Mouse (Mus musculus) neural tube, embryonic 15.5 days (tissue): ENCODE measurements around the gene Orc1. TPM values are rescaled to one million over a fixed set of nuclear protein-coding genes. Genes with fewer than 3 reads are reported as not detected.
A peak's percentile ranks its signal among the peaks of the same experiment; 100 is the strongest.

Experiments used
- ATAC-seq: fragments of 200-750 bp; cut with Nextera tagmentation; 2 replicates; pipeline ENCODE4 v1.8.0; 2017; ENCODE audit warnings: mild to moderate bottlenecking, moderate TSS enrichment, moderate library complexity; ENCODE audit not compliant: low FRiP score
- H3K27ac ChIP-seq: fragments of 300-500 bp; sonication (generic); replicated peaks from 2 replicates; pipeline ENCODE4 v1.5.1; 2015; ENCODE audit warnings: mild to moderate bottlenecking, inconsistent platforms
- H3K27me3 ChIP-seq: fragments of 300-500 bp; sonication (generic); replicated peaks from 2 replicates; pipeline ENCODE4 v1.6.1; 2015; ENCODE audit warnings: inconsistent platforms
- H3K36me3 ChIP-seq: fragments of 300-500 bp; sonication (generic); 2 replicates; pipeline ENCODE4 v1.6.1; 2015; ENCODE audit warnings: inconsistent platforms
- H3K4me1 ChIP-seq: fragments of 300-500 bp; sonication (generic); 2 replicates; pipeline ENCODE4 v1.6.1; 2015; ENCODE audit warnings: inconsistent platforms
- H3K4me2 ChIP-seq: fragments of 300-500 bp; sonication (generic); 2 replicates; pipeline ENCODE4 v1.6.1; 2015; ENCODE audit warnings: inconsistent platforms, mild to moderate bottlenecking, moderate library complexity
- H3K4me3 ChIP-seq: fragments of 300-500 bp; sonication (generic); replicated peaks from 2 replicates; pipeline ENCODE4 v1.5.1; 2015; ENCODE audit warnings: mild to moderate bottlenecking, inconsistent platforms
- H3K9ac ChIP-seq: fragments of 300-500 bp; sonication (generic); replicated peaks from 2 replicates; pipeline ENCODE4 v1.6.1; 2015; ENCODE audit warnings: mild to moderate bottlenecking, inconsistent platforms
- H3K9me3 ChIP-seq: fragments of 300-500 bp; sonication (generic); replicated peaks from 2 replicates; pipeline ENCODE4 v1.6.1; 2016; ENCODE audit warnings: inconsistent platforms
- WGBS: fragments of 180-500 bp; shearing (Covaris S2); methylation state at CpG from one replicate; pipeline ENCODE4 v1.1.7; 2015; ENCODE audit warnings: mixed read lengths; 5-methylcytosine and 5-hydroxymethylcytosine counted together
- polyA plus RNA-seq: library from polyadenylated mRNA; unstranded; fragments of >200 nt; fragmentation: Nextera tagmentation; extraction: Ambion mirVana; gene quantifications from 2 replicates; pipeline ENCODE4 v1.2.1, GENCODE M21; 2015

The Orc1 gene
- polyA plus RNA-seq, 1 experiment from 2014 or later = 1.3 TPM

DNA sequence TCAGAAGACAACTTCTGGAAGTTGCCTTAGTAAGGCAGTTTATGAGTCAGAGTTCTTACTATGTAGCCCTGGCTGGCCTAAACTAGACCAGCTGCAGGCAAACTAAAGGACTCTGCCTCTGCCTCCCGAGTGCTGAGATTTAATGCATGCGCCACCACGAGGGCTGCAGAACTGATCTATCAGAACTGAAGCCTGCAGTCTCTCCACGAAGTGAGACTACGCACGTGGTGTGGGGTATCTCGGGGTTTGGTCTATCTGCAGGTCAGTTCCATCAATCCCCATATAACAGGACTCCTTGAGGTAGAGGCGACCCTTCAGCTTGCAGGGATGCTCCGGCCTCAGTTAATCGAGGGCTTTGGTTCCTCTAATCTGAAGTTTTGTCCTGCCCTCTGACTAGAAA, 39.9 kb downstream of the Orc1 start:
- WGBS = 2% methylated on average over 10 of the region's 10 CpGs
- Histone ChIP-seq H3K4me1 (peaks cover 19% of the 10 kb centered on the region), H3K4me3 (peak overlapping the region; percentile 78)

DNA sequence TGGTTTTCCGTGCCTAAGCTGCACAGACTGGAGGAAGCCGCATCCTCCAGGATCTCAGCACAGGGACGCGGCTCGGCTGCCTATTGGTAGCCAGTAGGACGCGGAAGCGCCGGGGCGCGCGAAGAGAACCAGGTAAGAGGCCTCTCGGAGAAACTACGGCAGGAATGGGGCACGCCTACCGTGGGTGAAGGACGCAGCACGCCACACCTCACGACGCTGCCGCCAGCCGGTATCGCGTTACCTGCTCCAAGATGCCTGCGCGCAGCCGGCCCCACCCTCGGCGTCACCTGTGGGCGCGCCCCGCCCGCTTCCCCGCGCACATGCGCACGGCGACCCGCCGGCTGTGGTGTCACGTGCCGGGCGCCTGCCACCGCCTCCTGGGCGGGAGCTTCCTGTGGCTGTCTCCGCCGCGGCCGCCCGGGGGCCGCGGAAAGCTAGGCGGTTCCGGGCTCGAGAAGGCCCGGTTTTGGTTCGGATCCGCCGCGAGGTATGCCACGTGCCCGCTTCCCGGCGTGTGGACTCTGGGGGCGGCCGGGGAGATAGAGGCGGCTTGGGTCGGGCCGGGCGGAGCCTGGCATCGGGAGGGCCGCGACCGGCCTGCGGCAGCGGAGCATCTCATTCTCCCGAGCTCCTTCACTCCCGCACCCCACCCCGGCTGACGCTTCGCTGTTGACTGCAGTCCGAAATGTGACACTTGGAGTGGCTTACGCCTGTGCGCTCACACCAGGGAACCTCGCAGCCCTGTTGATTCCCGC, 40.5 kb downstream of the Orc1 start, which contains the start of gene Cc2d1b:
Gene Cc2d1b, plus strand, starts transcription at position 354 of the 755 bp plus-strand sequence.
- Histone ChIP-seq H3K4me3 (peak within 1 kb of the TSS; percentile 78), H3K4me2 (peak within 1 kb of the TSS; percentile 83), H3K4me1 (peaks cover 19% of the 10 kb centered on the region), H3K36me3 (peaks cover 7% of the 10 kb centered on the region), H3K27me3 (no peaks in the 10 kb centered on the region), H3K9me3 (no peaks in the 10 kb centered on the region), H3K27ac (peak within 1 kb of the TSS; percentile 96), H3K9ac (peak within 1 kb of the TSS; percentile 96)
- peak; percentile 95 for ATAC-seq
- under 1% methylated on average over 73 of the region's 86 CpGs for WGBS

More for the DNA sequence above, 39.9 kb downstream of the Orc1 start:
- Histone ChIP-seq H3K9ac (peak overlapping the region; percentile 96), H3K27me3 (no peaks in the 10 kb centered on the region), H3K36me3 (peaks cover under 1% of the 10 kb centered on the region; the same call in 1 of the 2 replicates), H3K9me3 (no peaks in the 10 kb centered on the region), H3K27ac (peak overlapping the region; percentile 96), H3K4me2 (peak overlapping the region; percentile 83)
- peak; percentile 65 for ATAC-seq

DNA sequence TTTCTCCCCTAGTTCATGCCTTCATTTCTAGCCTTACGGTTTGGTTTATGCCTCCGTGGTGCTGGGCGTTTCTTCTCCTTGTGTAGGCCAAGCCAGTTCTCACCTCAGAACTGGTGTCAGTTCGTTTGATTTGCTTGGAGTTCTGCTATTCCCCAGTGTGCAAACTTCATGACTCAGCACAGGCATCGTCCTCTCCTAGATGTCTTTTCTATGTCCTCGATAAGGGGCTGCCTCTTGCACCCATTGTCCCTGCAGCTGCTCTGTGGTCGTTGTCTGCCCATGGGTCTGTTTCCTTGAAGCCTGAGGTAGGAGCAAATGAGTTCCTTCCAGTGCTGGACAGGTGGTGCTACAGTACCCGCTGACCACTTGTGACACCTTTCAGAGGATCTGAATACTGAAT, 41.3 kb downstream of the Orc1 start:
- H3K4me3 ChIP-seq = peak overlapping the region; percentile 78
- H3K9me3 ChIP-seq = no peaks in the 10 kb centered on the region
- H3K9ac ChIP-seq = peak overlapping the region; percentile 96
- no peaks in the 10 kb centered on the region for H3K27me3 ChIP-seq
- peak; percentile 7 for ATAC-seq
- 13% methylated on average over 8 of the region's 8 CpGs for WGBS
- H3K27ac ChIP-seq = peak overlapping the region; percentile 96
- H3K36me3 ChIP-seq = peaks cover 14% of the 10 kb centered on the region
- H3K4me2 ChIP-seq = peak overlapping the region; percentile 83
- peaks cover 19% of the 10 kb centered on the region for H3K4me1 ChIP-seq

DNA sequence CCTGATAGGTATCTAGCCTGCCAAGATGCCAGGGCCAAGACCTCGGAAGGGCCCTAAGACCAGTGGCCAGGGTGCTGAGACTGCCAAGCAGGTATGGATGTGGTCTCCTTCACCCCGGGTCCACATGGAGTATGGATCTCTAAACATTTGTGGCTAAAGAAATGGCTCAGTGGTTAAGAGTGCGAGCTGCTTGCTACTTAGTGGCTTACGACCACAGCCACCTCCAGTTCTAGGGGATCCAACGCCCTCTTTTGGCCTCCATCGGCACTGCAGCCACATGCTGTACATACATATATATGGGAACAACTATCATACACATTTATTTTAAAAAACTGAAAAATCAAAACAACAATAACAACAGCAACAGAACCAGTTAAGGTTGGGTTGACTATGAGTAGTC, 42.3 kb downstream of the Orc1 start:
- no peak overlapping the region for H3K4me2 ChIP-seq
- H3K4me3 ChIP-seq = no peak overlapping the region
- ATAC-seq = no peak
- no peak overlapping the region for H3K9ac ChIP-seq
- no peaks in the 10 kb centered on the region for H3K27me3 ChIP-seq
- peaks cover 19% of the 10 kb centered on the region for H3K4me1 ChIP-seq
- peaks cover 24% of the 10 kb centered on the region for H3K36me3 ChIP-seq
- H3K27ac ChIP-seq = no peak overlapping the region
- H3K9me3 ChIP-seq = no peaks in the 10 kb centered on the region
- WGBS = 97% methylated on average over 6 of the region's 6 CpGs

DNA sequence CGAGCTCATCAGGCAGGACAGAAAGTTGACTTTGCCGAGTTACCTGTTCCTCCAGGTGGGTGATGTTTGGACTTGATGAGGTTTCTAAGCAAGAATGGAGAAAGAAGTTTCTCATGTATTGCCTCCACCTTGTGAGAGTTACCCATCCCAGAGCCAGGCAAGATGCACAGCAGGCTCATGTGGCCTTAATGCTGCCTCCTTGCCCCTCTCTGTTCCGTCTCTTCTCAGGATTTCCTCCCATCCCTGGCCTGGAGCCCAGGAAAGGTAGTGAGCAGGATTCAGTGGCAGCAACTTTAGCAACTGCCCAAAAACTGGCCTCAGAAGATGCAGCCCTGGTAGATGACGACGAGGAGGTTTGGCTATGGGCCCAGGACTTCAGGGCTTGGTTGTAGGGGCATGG, 47.8 kb downstream of the Orc1 start:
- H3K4me3 ChIP-seq = no peak overlapping the region

DNA sequence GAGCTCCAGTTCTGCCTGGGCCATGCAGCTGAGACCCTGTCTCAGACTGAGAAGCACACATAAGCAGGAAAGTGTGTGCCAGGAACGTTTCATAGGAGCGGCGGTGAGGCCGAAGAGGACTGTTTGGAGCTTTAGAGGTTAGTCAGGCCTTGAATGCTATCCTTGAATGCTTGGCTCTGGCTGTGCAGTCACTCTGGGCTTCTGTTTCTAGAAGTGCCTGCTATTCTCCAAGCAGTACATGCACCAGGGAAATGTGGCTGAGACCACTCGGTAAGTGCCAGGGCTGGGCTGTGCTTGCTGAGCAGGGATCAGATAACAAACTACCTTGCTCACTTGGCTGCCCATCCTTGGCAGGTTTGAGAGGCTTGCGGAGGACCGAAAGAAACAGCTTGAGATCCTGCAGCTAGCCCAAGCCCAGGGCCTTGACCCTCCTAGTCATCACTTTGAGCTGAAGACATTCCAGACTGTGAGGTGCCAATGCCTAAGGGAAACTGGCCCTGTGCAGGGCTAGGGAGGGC, 50.2 kb downstream of the Orc1 start:
- peaks cover 93% of the 10 kb centered on the region for H3K36me3 ChIP-seq
- no peak overlapping the region for H3K4me2 ChIP-seq

More for the DNA sequence above, 47.8 kb downstream of the Orc1 start:
- Histone ChIP-seq H3K4me1 (no peaks in the 10 kb centered on the region), H3K27me3 (no peaks in the 10 kb centered on the region), H3K9me3 (no peaks in the 10 kb centered on the region), H3K36me3 (peaks cover 78% of the 10 kb centered on the region), H3K9ac (no peak overlapping the region), H3K4me2 (no peak overlapping the region), H3K27ac (no peak overlapping the region)
- no peak for ATAC-seq
- WGBS = 88% methylated on average over 5 of the region's 5 CpGs

DNA sequence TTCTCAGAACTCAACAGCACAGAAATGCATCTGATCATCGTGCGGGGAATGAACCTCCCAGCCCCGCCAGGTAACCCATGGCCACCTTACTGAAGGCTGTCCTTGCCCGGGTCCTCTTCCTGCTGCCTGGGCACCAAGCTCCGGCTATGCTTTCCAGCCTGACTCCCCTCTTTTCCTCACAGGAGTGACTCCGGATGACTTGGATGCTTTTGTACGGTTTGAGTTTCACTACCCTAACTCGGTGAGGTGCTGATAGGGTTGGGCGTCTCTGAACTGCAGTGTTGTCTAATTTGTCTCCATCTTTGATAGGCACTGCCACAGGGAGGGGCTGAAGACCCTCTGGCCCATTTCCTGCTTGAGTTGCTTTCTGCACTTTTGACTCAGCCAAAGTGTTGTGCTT, 50.9 kb downstream of the Orc1 start:
- no peak for ATAC-seq
- Histone ChIP-seq H3K27me3 (no peaks in the 10 kb centered on the region), H3K4me3 (no peak overlapping the region), H3K4me1 (no peaks in the 10 kb centered on the region), H3K4me2 (no peak overlapping the region), H3K27ac (no peak overlapping the region), H3K36me3 (peaks cover 92% of the 10 kb centered on the region), H3K9ac (no peak overlapping the region), H3K9me3 (no peaks in the 10 kb centered on the region)
- 94% methylated on average over 9 of the region's 9 CpGs for WGBS

More for the DNA sequence above, 50.2 kb downstream of the Orc1 start:
- Histone ChIP-seq H3K4me3 (no peak overlapping the region), H3K27ac (no peak overlapping the region), H3K9me3 (no peaks in the 10 kb centered on the region), H3K27me3 (no peaks in the 10 kb centered on the region), H3K4me1 (no peaks in the 10 kb centered on the region), H3K9ac (no peak overlapping the region)
- WGBS = 94% methylated on average over 7 of the region's 7 CpGs
- no peak for ATAC-seq

DNA sequence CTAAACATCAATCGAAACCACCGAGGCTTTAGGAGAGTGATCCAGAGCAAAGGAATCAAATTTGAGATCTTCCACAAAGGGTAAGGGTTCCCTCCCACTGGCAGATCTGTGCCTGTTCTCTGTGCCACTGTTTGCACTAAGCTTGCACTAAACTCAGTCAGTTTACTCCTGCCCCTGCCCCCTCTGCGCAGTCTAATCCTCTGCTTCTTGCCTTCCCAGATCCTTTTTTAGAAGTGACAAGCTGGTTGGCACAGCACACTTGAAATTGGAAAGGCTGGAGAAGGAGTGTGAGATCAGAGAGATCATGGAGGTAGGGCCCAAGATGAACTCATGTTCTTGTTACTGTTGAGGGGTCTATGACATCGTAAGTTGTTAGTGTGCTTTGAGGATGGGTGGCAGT, 52.4 kb downstream of the Orc1 start:
- no peak overlapping the region for H3K4me2 ChIP-seq
- H3K4me3 ChIP-seq = no peak overlapping the region
- ATAC-seq = no peak
- peaks cover 87% of the 10 kb centered on the region for H3K36me3 ChIP-seq
- H3K4me1 ChIP-seq = no peaks in the 10 kb centered on the region
- H3K9ac ChIP-seq = no peak overlapping the region
- no peaks in the 10 kb centered on the region for H3K9me3 ChIP-seq
- WGBS = 94% methylated on average over 4 of the region's 4 CpGs
- H3K27ac ChIP-seq = no peak overlapping the region
- H3K27me3 ChIP-seq = no peaks in the 10 kb centered on the region

DNA sequence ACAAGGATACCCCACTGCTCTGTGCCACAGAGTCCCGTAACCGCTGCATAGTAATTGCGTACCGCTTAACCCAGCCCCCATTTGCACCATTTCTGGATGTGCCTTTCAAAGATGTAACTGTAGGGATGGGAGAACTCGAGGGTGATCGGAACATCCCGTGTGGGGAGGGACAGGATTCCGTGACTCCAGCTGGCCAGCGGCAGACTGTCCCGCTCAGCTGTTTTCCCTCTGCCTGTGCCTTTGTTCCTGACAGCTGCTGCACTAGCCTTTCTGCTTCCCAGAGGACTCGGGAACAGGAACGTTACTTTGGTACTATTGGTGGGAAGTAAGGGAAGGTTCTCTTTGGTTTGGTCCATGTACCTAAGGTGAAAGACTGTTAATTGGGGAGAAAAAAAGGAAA, 54.5 kb downstream of the Orc1 start:
- Histone ChIP-seq H3K4me3 (no peak overlapping the region), H3K36me3 (peaks cover 78% of the 10 kb centered on the region), H3K4me1 (no peaks in the 10 kb centered on the region), H3K27me3 (no peaks in the 10 kb centered on the region), H3K27ac (no peak overlapping the region), H3K9me3 (no peaks in the 10 kb centered on the region), H3K9ac (no peak overlapping the region), H3K4me2 (no peak overlapping the region)
- no peak for ATAC-seq
- 68% methylated on average over 12 of the region's 12 CpGs for WGBS

DNA sequence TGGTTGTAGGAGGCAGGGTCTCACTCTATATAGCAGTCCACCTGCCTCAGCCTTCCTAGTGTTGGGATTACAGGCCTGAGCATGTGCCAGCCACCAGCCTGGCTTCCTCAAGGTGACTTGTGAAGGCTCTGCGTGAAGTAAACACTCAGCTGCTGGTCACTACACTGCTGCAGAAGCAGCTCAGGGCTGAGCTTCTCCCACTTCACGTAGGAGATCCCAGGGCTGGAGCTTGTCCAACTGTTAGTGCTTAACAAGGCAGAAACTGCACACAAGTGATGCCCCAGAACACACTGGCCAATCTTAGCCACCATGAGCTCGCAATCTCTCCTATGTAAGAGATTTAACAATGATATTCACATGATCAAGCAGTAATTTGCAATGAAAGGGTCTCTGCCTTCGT, 55.5 kb downstream of the Orc1 start:
- 57% methylated on average over 4 of the region's 4 CpGs for WGBS
- Histone ChIP-seq H3K36me3 (peaks cover 78% of the 10 kb centered on the region), H3K27ac (no peak overlapping the region), H3K4me3 (no peak overlapping the region), H3K9me3 (no peaks in the 10 kb centered on the region), H3K4me2 (no peak overlapping the region), H3K27me3 (no peaks in the 10 kb centered on the region), H3K4me1 (no peaks in the 10 kb centered on the region), H3K9ac (no peak overlapping the region)
- ATAC-seq = no peak

DNA sequence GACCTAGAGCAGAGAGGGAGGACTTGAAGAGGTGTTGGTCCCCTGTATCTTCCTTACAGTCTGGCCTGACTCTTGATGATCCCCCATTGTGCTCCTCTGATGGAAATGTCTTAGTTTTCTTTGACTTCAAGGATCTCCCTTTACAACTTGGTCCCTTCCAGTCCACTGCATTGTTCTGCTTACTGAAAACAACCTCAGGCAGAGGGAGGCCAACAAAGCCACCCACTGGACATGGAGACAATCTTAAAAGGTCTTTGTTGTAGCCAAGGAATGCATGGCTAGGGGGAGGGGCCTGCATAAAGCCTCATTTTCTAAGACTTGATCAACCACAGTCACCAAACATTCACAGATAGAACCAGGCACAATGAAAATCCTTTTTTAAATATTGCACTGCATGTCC, 55.9 kb downstream of the Orc1 start:
- Histone ChIP-seq H3K9me3 (no peaks in the 10 kb centered on the region), H3K4me2 (no peak overlapping the region), H3K4me1 (no peaks in the 10 kb centered on the region), H3K27ac (no peak overlapping the region), H3K27me3 (no peaks in the 10 kb centered on the region), H3K36me3 (peaks cover 78% of the 10 kb centered on the region), H3K9ac (no peak overlapping the region), H3K4me3 (no peak overlapping the region)
- ATAC-seq = no peak

DNA sequence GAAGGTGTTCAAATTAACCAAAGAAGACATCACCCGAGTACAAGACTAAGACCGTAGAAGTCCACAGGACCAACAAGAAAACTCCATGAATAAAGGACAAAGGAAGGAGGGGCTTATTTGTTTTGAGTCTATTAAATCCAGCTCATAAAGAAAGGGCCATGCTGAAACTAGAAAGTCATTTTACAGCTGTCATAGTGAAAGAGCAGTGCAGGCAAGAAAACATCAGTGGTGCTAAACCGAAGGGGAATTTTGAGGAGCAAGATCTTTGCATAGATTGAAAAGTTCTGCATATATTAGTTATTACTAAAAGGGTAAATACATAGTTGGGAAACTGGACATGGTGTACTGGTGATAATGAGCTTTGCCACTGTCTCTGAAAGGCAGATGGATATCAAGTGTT, 58.5 kb downstream of the Orc1 start:
- WGBS = 75% methylated on average over 3 of the region's 3 CpGs
- no peak for ATAC-seq
- Histone ChIP-seq H3K36me3 (peaks cover 77% of the 10 kb centered on the region), H3K4me3 (no peak overlapping the region), H3K27me3 (no peaks in the 10 kb centered on the region), H3K27ac (no peak overlapping the region), H3K9me3 (no peaks in the 10 kb centered on the region), H3K4me2 (no peak overlapping the region), H3K9ac (no peak overlapping the region), H3K4me1 (no peaks in the 10 kb centered on the region)
